In the genomic region with DNA sequence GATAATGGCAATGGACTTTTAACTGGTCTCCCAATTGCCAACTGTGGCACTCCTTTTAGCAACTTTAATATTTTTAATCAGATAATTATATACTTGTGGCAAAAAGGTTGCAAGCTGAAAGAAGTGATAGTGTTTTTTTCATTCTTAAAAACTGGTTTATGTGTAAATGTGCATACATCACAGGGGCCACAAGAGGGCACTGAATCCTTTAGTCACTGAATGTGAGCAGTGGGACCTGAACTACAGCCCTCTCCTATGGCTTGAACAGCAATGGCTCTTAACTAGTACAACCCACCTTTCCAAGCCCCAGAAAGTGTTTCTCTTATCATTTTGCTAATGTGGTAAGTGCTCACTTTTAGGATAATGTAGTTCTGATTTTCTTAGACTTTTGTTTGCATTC, we compare ENCODE assay signal across 8 mouse cellular contexts.
DNase-seq lines count a peak whose midpoint lies in the region; ATAC-seq and TF ChIP-seq lines count a peak whose summit lies in the region.

No protein-coding gene starts in this region.

- peak; percentile 67 for DNase-seq in CD4-positive, CD25-positive, alpha-beta regulatory T cell, adult 2 months (ENCODE audit: low read depth, low spot score)
- peak; percentile 71 for DNase-seq in urinary bladder, postnatal 14 days (ENCODE audit: low spot score)
- no peak for DNase-seq in urinary bladder, postnatal 10 days (ENCODE audit: low spot score)
- DNase-seq in embryo, embryonic 11.5 days (ENCODE audit: low read depth, low spot score), result peak; percentile 39
- peak; percentile 83 for DNase-seq in kidney, postnatal 10 days
- DNase-seq in lung, adult 2 months, result peak; percentile 30
- peak; percentile 21 for DNase-seq in skeletal muscle tissue, adult 2 months (ENCODE audit: low read depth, low spot score)

- no peak for TF ChIP-seq CTCF in lung, adult 2 months (IDR thresholded peaks at IDR 0.05; ENCODE audit: insufficient read depth, low read length)

- no peak overlapping the region for H3K4me3 ChIP-seq in lung, adult 2 months (replicated peaks; ENCODE audit: extremely low read depth, low read depth, low read length)

- no peaks in the 10 kb centered on the region for H3K4me1 ChIP-seq in lung, adult 2 months (ENCODE audit: control insufficient read depth, insufficient read depth, low read length)

- TF ChIP-seq POLR2A in lung, adult 2 months (IDR thresholded peaks at IDR 0.05; ENCODE audit: borderline replicate concordance, extremely low read depth, low read depth, low read length), result no peak

- no peak for ATAC-seq in CD4-positive, CD25-positive, alpha-beta regulatory T cell, adult 4 months
